Mouse (Mus musculus) myocyte (in vitro differentiated cells): Measurements from ENCODE around the gene Ghdc.

Experiments
- E2F4 ChIP-seq: IDR thresholded peaks from one replicate; pipeline ENCODE4 v1.6.1; 2011; ENCODE audit warnings: mild to moderate bottlenecking, control low read depth, moderate library complexity; ENCODE audit not compliant: insufficient read depth
- MAX ChIP-seq: IDR thresholded peaks from one replicate; pipeline ENCODE4 v1.6.1; 2011; ENCODE audit warnings: low read depth, mild to moderate bottlenecking, control low read depth
- MYOD1 ChIP-seq, 3 experiments: IDR thresholded peaks; one replicate each; pipeline ENCODE4 v1.6.1; 2011; ENCODE audit warnings: control low read depth in 2 of 3, low read depth in 2 of 3, mild to moderate bottlenecking in 2 of 3, moderate library complexity in 1 of 3; ENCODE audit not compliant: insufficient read length in 2 of 3, control insufficient read depth in 1 of 3
- MYOG ChIP-seq, 3 experiments: IDR thresholded peaks; one replicate each; pipeline ENCODE4 v1.6.1; 2011; ENCODE audit warnings: control low read depth in 2 of 3, low read depth in 2 of 3, mild to moderate bottlenecking in 2 of 3; ENCODE audit not compliant: insufficient read length in 2 of 3, control insufficient read depth in 1 of 3, insufficient read depth in 1 of 3
- POLR2A ChIP-seq: IDR thresholded peaks from one replicate; pipeline ENCODE4 v1.6.1; 2011; ENCODE audit warnings: low read depth, mild to moderate bottlenecking, control low read depth, moderate library complexity; ENCODE audit not compliant: insufficient read length
- TCF12 ChIP-seq: IDR thresholded peaks from one replicate; pipeline ENCODE4 v1.6.1; 2011; ENCODE audit warnings: mild to moderate bottlenecking, control low read depth; ENCODE audit not compliant: poor library complexity, insufficient read depth, severe bottlenecking
- TCF3 ChIP-seq: IDR thresholded peaks from one replicate; pipeline ENCODE4 v1.6.1; 2011; ENCODE audit warnings: low read depth, control low read depth; ENCODE audit not compliant: insufficient read length
- USF1 ChIP-seq: IDR thresholded peaks from one replicate; pipeline ENCODE4 v1.6.1; 2011; ENCODE audit warnings: low read depth, mild to moderate bottlenecking, control low read depth, moderate library complexity

- TF ChIP-seq E2F4 (no peak), TCF12 (no peak), POLR2A (no peak), MAX (no peak), MYOG (IDR thresholded peaks at IDR 0.05; ENCODE audit: control insufficient read depth in 1 of 3, insufficient read depth in 1 of 3, insufficient read length in 2 of 3, low read depth in 2 of 3) (no peak), MYOD1 (IDR thresholded peaks at IDR 0.05; ENCODE audit: control insufficient read depth in 1 of 3, insufficient read length in 2 of 3, low read depth in 2 of 3) (no peak), TCF3 (no peak), USF1 (no peak)
Observed at GRCm38 (mm10) chr11:100747114-100747513, 23.6 kb downstream of the Ghdc start.
